Mouse (Mus musculus) hindbrain, embryonic 10.5 days (tissue): ENCODE measurements around the gene Ap2a2. TPM values are rescaled to one million over a fixed set of nuclear protein-coding genes. Genes with fewer than 3 reads are reported as not detected.
"Not testable (repeated sequence)": the region's sequence is repeated elsewhere in the genome, so short reads cannot be mapped to it uniquely, and the experiment has no call there.

ENCODE experiments used
- DNase-seq: peaks from one replicate; pipeline ENCODE4 v3.0.0-alpha.2; 2017; ENCODE audit warnings: low spot score
- H3K27ac ChIP-seq: fragments of 300-500 bp; sonication (generic); 2 replicates; pipeline ENCODE4 v1.5.1; 2016; ENCODE audit warnings: mild to moderate bottlenecking, moderate library complexity
- H3K27me3 ChIP-seq: fragments of 300-500 bp; sonication (generic); 2 replicates; pipeline ENCODE4 v1.6.1; 2016; ENCODE audit warnings: mild to moderate bottlenecking; ENCODE audit not compliant: poor library complexity, insufficient read depth, severe bottlenecking
- H3K36me3 ChIP-seq: fragments of 300-500 bp; sonication (generic); 2 replicates; pipeline ENCODE4 v1.6.1; 2016; ENCODE audit warnings: mild to moderate bottlenecking, moderate library complexity
- H3K4me1 ChIP-seq: fragments of 300-500 bp; sonication (generic); replicated peaks from 2 replicates; pipeline ENCODE4 v1.6.1; 2016; ENCODE audit warnings: mild to moderate bottlenecking
- H3K4me3 ChIP-seq: fragments of 300-500 bp; sonication (generic); 2 replicates; pipeline ENCODE4 v1.5.1; 2016; ENCODE audit warnings: mild to moderate bottlenecking, moderate library complexity
- H3K9me3 ChIP-seq: fragments of 300-500 bp; sonication (generic); 2 replicates; pipeline ENCODE4 v1.6.1; 2016; ENCODE audit warnings: mild to moderate bottlenecking, moderate library complexity
- WGBS: fragments of 180-500 bp; shearing (Covaris S2); methylation state at CpG from one replicate; pipeline ENCODE4 v1.1.7; 2016; 5-methylcytosine and 5-hydroxymethylcytosine counted together
- polyA plus RNA-seq: library from polyadenylated mRNA; unstranded; fragments of >200 nt; fragmentation: Nextera tagmentation; extraction: Ambion mirVana; gene quantifications from 2 replicates; pipeline ENCODE4 v1.2.1, GENCODE M21; 2016

Ap2a2 gene
- polyA plus RNA-seq, 1 experiment from 2014 or later, result 105 TPM

DNA sequence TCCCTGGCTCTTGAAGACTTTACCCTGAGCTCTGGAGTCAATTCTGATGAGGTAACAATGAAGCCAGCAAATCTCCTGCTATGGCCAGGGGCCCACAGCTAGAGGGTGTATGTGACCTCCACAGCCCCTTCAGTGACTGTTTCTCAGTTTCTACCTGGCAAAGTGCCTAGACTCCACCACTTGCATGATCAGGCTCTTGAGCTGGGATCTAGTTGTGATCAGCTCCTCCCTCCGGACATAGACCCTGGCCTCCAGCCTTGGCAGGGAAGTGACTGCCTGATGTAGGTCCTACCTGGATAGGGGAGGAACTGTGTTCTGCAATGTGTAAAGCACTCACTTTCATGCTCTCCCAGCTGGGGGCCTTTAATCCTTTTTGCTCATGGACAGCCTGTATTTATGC lies 98.4 kb downstream of the Ap2a2 start:
- Histone ChIP-seq H3K9me3 (no peaks in the 10 kb centered on the region), H3K36me3 (no peaks in the 10 kb centered on the region), H3K27me3 (no peaks in the 10 kb centered on the region), H3K4me1 (peaks cover 8% of the 10 kb centered on the region; the same call in 1 of the 2 replicates), H3K4me3 (no peak overlapping the region), H3K27ac (no peak overlapping the region)
- 94% methylated on average over 1 of the region's 1 CpGs for WGBS
- DNase-seq, result no peak

DNA sequence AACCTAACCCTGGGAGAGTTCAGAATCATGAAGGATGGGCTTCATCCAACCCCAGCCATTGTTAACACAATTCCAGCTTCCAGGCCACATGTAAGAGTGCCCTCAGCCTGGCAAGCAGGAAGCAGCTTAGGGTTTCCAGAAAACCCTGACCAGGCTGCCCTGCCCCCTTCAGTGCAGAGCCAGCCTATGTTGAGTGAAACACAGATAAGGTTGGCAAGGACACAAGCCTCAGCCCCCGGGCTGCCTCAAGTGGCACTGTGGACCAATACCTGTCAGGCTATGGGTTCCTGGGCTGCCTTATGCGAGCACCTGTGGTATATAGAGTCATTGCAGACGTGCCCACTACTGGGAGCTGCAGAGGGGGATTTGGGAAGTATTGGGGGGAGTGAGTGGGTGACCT lies 99.5 kb downstream of the Ap2a2 start:
- WGBS, result 77% methylated on average over 3 of the region's 3 CpGs
- Histone ChIP-seq H3K4me3 (no peak overlapping the region), H3K9me3 (no peaks in the 10 kb centered on the region), H3K4me1 (peaks cover 12% of the 10 kb centered on the region; the same call in 1 of the 2 replicates), H3K27me3 (no peaks in the 10 kb centered on the region), H3K36me3 (no peaks in the 10 kb centered on the region), H3K27ac (no peak overlapping the region)
- no peak for DNase-seq

DNA sequence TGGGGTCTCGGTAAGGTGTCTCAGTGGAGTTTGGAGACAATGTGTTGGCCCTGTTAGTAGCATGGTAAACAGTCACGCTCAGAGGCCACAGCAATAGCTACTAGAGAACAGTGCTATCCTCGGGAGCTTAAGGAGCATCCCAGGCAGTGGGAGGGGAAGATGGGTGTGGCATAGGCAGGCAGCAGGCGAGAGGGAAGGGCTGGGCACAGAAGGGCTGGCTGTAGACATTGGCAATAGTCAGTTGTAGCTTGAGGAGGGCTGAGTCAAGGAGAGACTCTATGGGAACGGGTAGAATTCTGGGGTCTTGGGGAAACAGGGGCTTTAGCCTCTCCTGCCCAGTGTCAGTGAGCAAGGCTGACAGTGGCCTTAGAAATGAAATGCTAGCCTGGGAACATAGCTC lies 100.2 kb downstream of the Ap2a2 start:
- DNase-seq, result no peak
- Histone ChIP-seq H3K36me3 (no peaks in the 10 kb centered on the region), H3K9me3 (no peaks in the 10 kb centered on the region), H3K4me1 (peaks cover 12% of the 10 kb centered on the region; the same call in 1 of the 2 replicates), H3K4me3 (no peak overlapping the region), H3K27me3 (no peaks in the 10 kb centered on the region), H3K27ac (no peak overlapping the region)
- WGBS, result 59% methylated on average over 5 of the region's 5 CpGs

DNA sequence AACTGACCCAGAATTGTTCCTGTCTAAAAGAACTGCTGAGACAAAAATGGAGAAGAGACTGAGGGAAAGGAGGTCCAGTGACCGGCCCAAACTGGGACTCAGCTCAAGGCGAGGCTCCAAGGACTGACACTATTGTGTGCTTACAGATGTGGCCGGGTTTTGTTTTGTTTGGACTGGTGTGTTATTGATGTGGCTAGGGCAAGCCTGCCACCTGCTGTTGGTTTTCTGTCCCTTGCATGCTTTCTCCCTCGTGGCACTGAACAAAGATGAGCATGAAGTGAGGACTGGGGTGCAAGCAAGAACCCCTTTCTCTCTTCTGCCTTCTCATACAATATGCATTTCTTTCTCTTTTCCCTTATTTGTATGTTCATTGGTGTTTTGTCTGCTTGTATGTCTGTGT lies 104.2 kb downstream of the Ap2a2 start:
- Histone ChIP-seq H3K9me3 (no peaks in the 10 kb centered on the region), H3K27me3 (no peaks in the 10 kb centered on the region), H3K4me1 (peaks cover 3% of the 10 kb centered on the region; the same call in 1 of the 2 replicates), H3K36me3 (no peaks in the 10 kb centered on the region), H3K27ac (no peak overlapping the region), H3K4me3 (no peak overlapping the region)
- DNase-seq, result peak; percentile 45
- 26% methylated on average over 4 of the region's 4 CpGs for WGBS

DNA sequence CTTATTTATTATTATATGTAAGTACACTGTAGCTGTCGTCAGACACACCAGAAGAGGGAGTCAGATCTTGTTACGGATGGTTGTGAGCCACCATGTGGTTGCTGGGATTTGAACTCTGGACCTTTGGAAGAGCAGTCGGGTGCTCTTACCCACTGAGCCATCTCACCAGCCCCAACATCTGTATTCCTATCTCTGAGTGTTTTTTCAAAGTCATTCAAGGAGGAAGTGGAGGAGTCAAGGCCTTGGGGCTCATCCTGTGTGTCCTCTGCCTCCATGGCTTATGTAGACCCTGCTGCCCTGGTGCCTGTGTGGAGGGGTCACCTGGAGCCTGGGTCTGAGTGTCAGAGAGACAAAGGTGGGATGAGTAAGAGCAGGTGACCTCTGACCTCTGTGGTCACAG lies 107.1 kb downstream of the Ap2a2 start:
- not testable (repeated sequence) for H3K9me3 ChIP-seq, H3K4me1 ChIP-seq, DNase-seq, H3K4me3 ChIP-seq, H3K27me3 ChIP-seq, H3K27ac ChIP-seq, H3K36me3 ChIP-seq
- 91% methylated on average over 3 of the region's 3 CpGs for whole genome bisulfite sequencing

DNA sequence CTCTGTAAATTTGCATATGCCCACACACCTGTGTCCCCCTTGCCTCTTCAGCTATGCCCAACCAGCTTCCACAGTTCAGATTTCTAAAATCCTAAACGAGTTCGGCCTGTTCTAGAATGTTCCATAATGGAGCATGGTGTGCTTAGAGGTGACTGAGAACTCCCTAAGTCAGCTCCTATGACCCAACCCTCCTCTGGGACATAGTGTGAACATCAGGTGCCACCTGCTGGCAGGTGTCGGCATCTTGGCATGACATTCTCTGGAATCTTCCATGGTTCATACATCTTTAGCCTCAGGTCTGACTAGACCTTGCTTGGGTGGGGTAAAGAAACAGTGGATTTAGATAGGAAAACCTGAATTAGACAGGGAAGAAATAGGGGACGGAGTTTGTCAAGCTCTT lies 109.0 kb downstream of the Ap2a2 start:
- 85% methylated on average over 4 of the region's 4 CpGs for WGBS
- no peaks in the 10 kb centered on the region for H3K36me3 ChIP-seq
- no peak overlapping the region for H3K4me3 ChIP-seq
- no peaks in the 10 kb centered on the region for H3K27me3 ChIP-seq
- 0 out of 2 replicates have a peak, but pooled peaks cover 1% of the 10 kb centered on the region for H3K4me1 ChIP-seq
- no peak for DNase-seq
- no peaks in the 10 kb centered on the region for H3K9me3 ChIP-seq
- no peak overlapping the region for H3K27ac ChIP-seq

DNA sequence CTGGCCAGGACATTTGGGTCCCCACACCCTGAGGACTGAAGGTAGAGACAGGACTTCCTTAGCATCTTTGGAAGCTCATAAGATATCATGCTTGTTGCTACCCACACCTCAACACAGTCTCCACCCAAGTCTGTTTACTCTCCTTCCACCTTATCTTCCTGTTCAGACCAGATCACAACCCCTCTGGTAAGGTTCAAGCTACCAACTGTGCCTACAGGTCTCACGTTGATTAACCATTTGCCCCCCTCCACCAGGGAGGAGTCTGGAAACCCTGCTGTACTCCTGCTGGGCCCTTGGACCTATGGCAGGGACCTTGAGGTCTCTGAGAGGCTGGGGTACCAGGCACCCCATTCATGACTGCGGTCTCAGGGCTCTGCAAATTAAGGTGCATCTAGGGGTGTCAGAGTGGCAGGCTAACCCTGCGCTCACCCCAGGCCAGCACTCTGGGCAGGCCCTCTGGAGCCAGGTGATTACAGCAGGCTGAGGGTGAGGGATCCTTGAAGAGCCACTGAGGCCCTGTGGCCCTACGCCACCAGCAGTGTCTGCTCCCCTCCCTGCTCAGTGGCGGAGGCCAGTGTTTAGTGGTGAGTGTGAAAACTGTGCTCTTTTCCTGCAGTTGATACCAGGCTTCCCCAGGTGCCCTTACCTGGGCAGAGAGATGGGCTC lies 109.8 kb downstream of the Ap2a2 start:
- no peak for DNase-seq
- 83% methylated on average over 5 of the region's 5 CpGs for WGBS
- Histone ChIP-seq H3K27ac (peak overlapping the region; percentile 25; the same call in 1 of the 2 replicates), H3K9me3 (no peaks in the 10 kb centered on the region), H3K4me3 (no peak overlapping the region), H3K27me3 (no peaks in the 10 kb centered on the region), H3K4me1 (no peaks in the 10 kb centered on the region), H3K36me3 (no peaks in the 10 kb centered on the region)

DNA sequence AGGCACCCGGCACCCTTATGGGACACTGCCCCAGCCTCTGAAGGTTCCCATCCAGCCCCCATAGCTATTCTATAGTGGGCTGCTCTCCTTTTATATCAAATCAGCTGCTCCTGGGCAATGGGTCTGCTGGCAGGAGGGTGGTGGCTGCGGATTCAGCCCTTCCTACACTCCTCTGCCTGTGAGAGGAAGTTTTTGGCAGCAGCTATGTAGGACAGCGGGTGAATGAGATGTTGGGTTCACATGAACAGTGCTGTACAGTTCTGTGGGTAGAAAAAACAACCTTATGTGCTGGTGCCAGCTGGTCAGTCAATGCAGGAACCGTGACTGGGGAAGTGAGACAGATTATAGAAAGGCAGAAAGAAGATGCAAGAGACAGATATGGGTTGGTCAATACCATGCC lies 116.9 kb downstream of the Ap2a2 start:
- H3K36me3 ChIP-seq, result no peaks in the 10 kb centered on the region
- no peak overlapping the region for H3K27ac ChIP-seq
- no peaks in the 10 kb centered on the region for H3K9me3 ChIP-seq
- peaks cover 5% of the 10 kb centered on the region; the same call in 1 of the 2 replicates for H3K4me1 ChIP-seq
- H3K4me3 ChIP-seq, result no peak overlapping the region
- 88% methylated on average over 4 of the region's 4 CpGs for WGBS
- H3K27me3 ChIP-seq, result no peaks in the 10 kb centered on the region
- no peak for DNase-seq

Other genes starting within 250 kb of the Ap2a2 start
- gene Deaf1, start 234.5 kb upstream of the Ap2a2 start, polyA plus RNA-seq, result 56.8 and 71.6 TPM in 2 replicates
- 53.7 and 57.8 TPM in 2 replicates for gene Tmem80, start 234.4 kb upstream of the Ap2a2 start, polyA plus RNA-seq
- 6.7 and 6.8 TPM in 2 replicates for gene Eps8l2, start 223.3 kb upstream of the Ap2a2 start, polyA plus RNA-seq
- gene Taldo1, start 170.0 kb upstream of the Ap2a2 start, polyA plus RNA-seq, result 336 and 378 TPM in 2 replicates
- 45.2 and 49.4 TPM in 2 replicates for gene Gatd1, start 148.0 kb upstream of the Ap2a2 start, polyA plus RNA-seq
- 11.5 and 21.9 TPM in 2 replicates for gene Cend1, start 132.7 kb upstream of the Ap2a2 start, polyA plus RNA-seq
- gene Slc25a22, start 124.3 kb upstream of the Ap2a2 start, polyA plus RNA-seq, result 45.9 and 55.6 TPM in 2 replicates
- 21.0 and 23.2 TPM in 2 replicates for gene Pidd1, start 118.1 kb upstream of the Ap2a2 start, polyA plus RNA-seq
- 1,010 and 1,127 TPM in 2 replicates for gene Rplp2, start 114.8 kb upstream of the Ap2a2 start, polyA plus RNA-seq
- 19.3 and 20.3 TPM in 2 replicates for gene Pnpla2, start 107.0 kb upstream of the Ap2a2 start, polyA plus RNA-seq
- gene Cracr2b, start 101.1 kb upstream of the Ap2a2 start, polyA plus RNA-seq, result 8.1 and 9.1 TPM in 2 replicates
- gene Cd151, start 94.8 kb upstream of the Ap2a2 start, polyA plus RNA-seq, result 26.0 and 29.7 TPM in 2 replicates
- gene Polr2l, start 87.0 kb upstream of the Ap2a2 start, polyA plus RNA-seq, result 89.5 and 90.0 TPM in 2 replicates
- 36.3 and 38.6 TPM in 2 replicates for gene Tspan4, start 86.9 kb upstream of the Ap2a2 start, polyA plus RNA-seq
- gene Chid1, start 22.3 kb upstream of the Ap2a2 start, polyA plus RNA-seq, result 24.9 and 30.2 TPM in 2 replicates
- gene Muc6, start 93.1 kb downstream of the Ap2a2 start, polyA plus RNA-seq, result 0.12 and 0.26 TPM in 2 replicates
- 0.41 and 0.47 TPM in 2 replicates for gene Muc2, start 128.2 kb downstream of the Ap2a2 start, polyA plus RNA-seq
- gene Muc5ac, start 226.8 kb downstream of the Ap2a2 start, polyA plus RNA-seq, result not detected in 2 replicates